Mouse (Mus musculus) cerebellum, adult 11 months (tissue): ENCODE data around the gene Dhx34.
"Not testable (repeated sequence)": the region's sequence is repeated elsewhere in the genome, so short reads cannot be mapped to it uniquely, and the experiment has no call there.

Experiments
- DNase-seq: peaks from one replicate; pipeline ENCODE4 v3.0.0; 2022

Dhx34 gene

GRCm38 (mm10) chr7:16221582-16222272 lies at the start of gene Dhx34:
Gene Dhx34 (minus strand): TSS chr7:16222037.
- peak; percentile 97 for DNase-seq

GRCm38 (mm10) chr7:16271139-16271538 lies 49.3 kb upstream of the Dhx34 start:
- DNase-seq = no peak

- not testable (repeated sequence) for DNase-seq
Observed at GRCm38 (mm10) chr7:16266593-16266992, 44.8 kb upstream of the Dhx34 start.

- no peak for DNase-seq
Observed at GRCm38 (mm10) chr7:16265856-16266255, 44.0 kb upstream of the Dhx34 start.

- DNase-seq = no peak
Observed at GRCm38 (mm10) chr7:16263843-16264242, 42.0 kb upstream of the Dhx34 start.

- peak; percentile 73 for DNase-seq
Observed at GRCm38 (mm10) chr7:16263015-16263787, 41.4 kb upstream of the Dhx34 start.

GRCm38 (mm10) chr7:16261097-16261496 lies 39.3 kb upstream of the Dhx34 start:
- no peak for DNase-seq

- DNase-seq = no peak
Observed at GRCm38 (mm10) chr7:16259110-16259590, 37.3 kb upstream of the Dhx34 start, which contains the start of gene C5ar1. Gene C5ar1 (minus strand): TSS chr7:16259540.

GRCm38 (mm10) chr7:16257830-16258229 lies 36.0 kb upstream of the Dhx34 start:
- no peak for DNase-seq

GRCm38 (mm10) chr7:16255963-16256362 lies 34.1 kb upstream of the Dhx34 start:
- DNase-seq = not testable (repeated sequence)

GRCm38 (mm10) chr7:16254195-16254594 lies 32.4 kb upstream of the Dhx34 start:
- no peak for DNase-seq

GRCm38 (mm10) chr7:16250687-16251086 lies 28.9 kb upstream of the Dhx34 start:
- no peak for DNase-seq

- no peak for DNase-seq
Observed at GRCm38 (mm10) chr7:16245958-16246357, 24.1 kb upstream of the Dhx34 start.

GRCm38 (mm10) chr7:16244067-16244466 lies 22.2 kb upstream of the Dhx34 start, which contains the start of gene C5ar2:
Gene C5ar2 (minus strand): TSS chr7:16244154.
- no peak for DNase-seq

GRCm38 (mm10) chr7:16242198-16242597 lies 20.4 kb upstream of the Dhx34 start:
- no peak for DNase-seq

- no peak for DNase-seq
Observed at GRCm38 (mm10) chr7:16241787-16242186, 19.9 kb upstream of the Dhx34 start.

- no peak for DNase-seq
Observed at GRCm38 (mm10) chr7:16240978-16241303, 19.1 kb upstream of the Dhx34 start.

- DNase-seq = no peak
Observed at GRCm38 (mm10) chr7:16240281-16240977, 18.6 kb upstream of the Dhx34 start.

- peak; percentile 49 for DNase-seq
Observed at GRCm38 (mm10) chr7:16239554-16239997, 17.7 kb upstream of the Dhx34 start.

- no peak for DNase-seq
Observed at GRCm38 (mm10) chr7:16229869-16230268, 8.0 kb upstream of the Dhx34 start.

GRCm38 (mm10) chr7:16213986-16214385 lies 7.9 kb downstream of the Dhx34 start:
- DNase-seq = no peak

GRCm38 (mm10) chr7:16213196-16213595 lies 8.6 kb downstream of the Dhx34 start:
- no peak for DNase-seq

- DNase-seq = no peak
Observed at GRCm38 (mm10) chr7:16210862-16211365, 10.9 kb downstream of the Dhx34 start.
